Mouse (Mus musculus): ENCODE measurements around the gene Bcl9. TPM values are rescaled to one million over a fixed set of nuclear protein-coding genes. Genes with fewer than 3 reads are reported as not detected.
A peak's percentile ranks its signal among the peaks of the same experiment; 100 is the strongest.

Bcl9 gene
- polyA plus RNA-seq, 1 experiment: 15.2 TPM

DNA sequence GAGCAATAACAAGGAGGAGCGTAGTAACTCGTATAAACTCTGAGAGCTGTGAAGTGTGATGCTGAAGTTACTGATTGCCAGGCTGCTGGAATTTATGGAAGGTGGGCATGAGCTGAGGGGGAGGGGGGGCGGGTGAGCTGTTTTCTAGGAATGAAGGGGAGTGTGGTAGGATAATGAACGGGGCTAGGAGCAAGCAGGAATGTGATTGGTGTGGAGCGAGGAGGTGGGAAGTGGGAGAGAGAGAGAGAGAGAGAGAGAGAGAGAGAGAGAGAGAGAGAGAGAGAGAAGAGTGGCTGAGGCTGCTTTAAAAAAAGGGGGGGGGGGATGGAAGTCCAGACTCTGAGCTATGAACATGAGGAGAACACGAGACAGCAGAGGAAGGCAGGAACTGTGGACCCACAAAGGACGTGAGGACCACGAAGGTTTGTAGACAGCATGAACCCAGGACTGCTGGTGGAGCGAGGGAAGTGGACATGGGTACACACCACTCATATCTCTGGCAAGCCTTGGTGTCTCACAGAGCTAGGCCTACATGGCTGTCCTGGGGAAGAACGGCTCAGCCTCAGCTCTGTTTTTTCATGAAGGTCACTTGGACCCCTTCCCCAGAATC, 1.2 kb upstream of the Bcl9 start:
- TF ChIP-seq CTCF (IDR thresholded peaks at IDR 0.05; ENCODE audit: extremely low read depth, insufficient read depth, insufficient read length, insufficient replicate concordance) (no peak), POLR2A (IDR thresholded peaks at IDR 0.05; ENCODE audit: low read depth, low read length) (no peak)
- no peaks in the 10 kb centered on the region for H3K27me3 ChIP-seq (ENCODE audit: control insufficient read depth, insufficient read depth, low read length)
- H3K4me1 ChIP-seq (ENCODE audit: control insufficient read depth, insufficient read depth, insufficient read length): peaks cover 9% of the 10 kb centered on the region
- WGBS: 85% methylated on average over 10 of the region's 10 CpGs
- H3K4me3 ChIP-seq (ENCODE audit: extremely low read depth, insufficient read depth, insufficient read length): no peak overlapping the region
- H3K27ac ChIP-seq (ENCODE audit: insufficient read depth, low read length): no peak overlapping the region
- no peaks in the 10 kb centered on the region for H3K36me3 ChIP-seq (ENCODE audit: control insufficient read depth, insufficient read depth, low read length)
- no peak for DNase-seq (ENCODE audit: low read depth in 1 of 2, low spot score in 2 of 2)

DNA sequence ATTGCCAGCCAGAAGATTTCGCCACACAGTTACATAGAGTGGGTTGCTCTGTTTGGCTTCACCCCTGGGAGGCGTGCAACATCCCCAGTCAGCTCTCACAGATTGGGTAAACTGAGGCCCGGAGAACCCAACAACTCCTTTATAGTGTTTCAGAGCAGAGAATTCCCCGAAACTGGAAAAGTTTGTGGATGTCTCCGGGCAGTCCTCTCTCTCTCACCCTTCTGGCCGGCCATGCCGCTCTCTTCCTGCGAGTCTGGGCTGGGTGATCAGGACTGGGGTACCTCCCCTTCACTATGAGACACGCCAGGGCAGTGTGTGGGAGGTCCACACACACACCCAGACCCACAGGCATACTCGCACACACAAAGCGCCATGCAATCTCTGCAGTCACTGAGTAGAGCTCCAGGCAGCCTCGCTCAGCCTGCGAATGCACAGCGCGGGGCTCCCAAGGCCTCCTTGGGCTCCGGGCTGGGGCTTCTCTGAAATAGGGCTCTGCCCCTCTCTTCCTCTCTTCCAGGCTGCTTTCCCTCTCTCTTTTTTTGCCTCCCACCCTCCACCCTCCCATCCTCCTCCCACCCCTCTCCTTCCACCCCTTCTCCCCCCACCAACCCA, 670 bp downstream of the Bcl9 start:
- H3K4me1 ChIP-seq (ENCODE audit: control insufficient read depth, insufficient read depth, insufficient read length): peaks cover 9% of the 10 kb centered on the region
- peak overlapping the region; percentile 65 for H3K4me3 ChIP-seq (ENCODE audit: extremely low read depth, insufficient read depth, insufficient read length)
- TF ChIP-seq POLR2A (IDR thresholded peaks at IDR 0.05; ENCODE audit: low read depth, low read length) (no peak), CTCF (IDR thresholded peaks at IDR 0.05; ENCODE audit: extremely low read depth, insufficient read depth, insufficient read length, insufficient replicate concordance) (no peak)
- no peaks in the 10 kb centered on the region for H3K27me3 ChIP-seq (ENCODE audit: control insufficient read depth, insufficient read depth, low read length)
- 8% methylated on average over 16 of the region's 16 CpGs for WGBS
- H3K27ac ChIP-seq (ENCODE audit: insufficient read depth, low read length): no peak overlapping the region
- peak in 1 of 2 experiments; percentile 20 for DNase-seq (ENCODE audit: low read depth in 1 of 2, low spot score in 2 of 2)
- H3K36me3 ChIP-seq (ENCODE audit: control insufficient read depth, insufficient read depth, low read length): no peaks in the 10 kb centered on the region

DNA sequence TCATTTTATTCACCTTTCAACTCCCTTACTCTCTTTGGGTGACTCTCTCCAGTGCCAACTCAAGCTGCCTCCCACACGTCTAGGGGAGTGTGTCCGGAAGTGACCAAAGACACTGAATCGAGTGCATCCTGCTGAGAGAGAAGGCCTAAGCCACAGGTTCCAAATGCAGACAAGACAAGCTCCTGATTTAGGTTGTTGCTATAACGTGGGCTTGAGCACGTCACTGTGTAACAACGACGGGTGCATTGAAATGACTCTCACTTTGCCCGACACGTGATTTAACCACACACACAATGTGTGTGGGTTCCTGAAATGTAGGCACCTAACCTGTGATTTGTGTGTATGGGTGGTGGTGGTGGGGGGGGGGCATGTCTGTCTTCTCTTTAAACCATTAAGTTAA, 3.4 kb downstream of the Bcl9 start:
- DNase-seq (ENCODE audit: low read depth in 1 of 2, low spot score in 2 of 2): peak; percentile 12 to 52
- Histone ChIP-seq H3K4me1 (ENCODE audit: control insufficient read depth, insufficient read depth, insufficient read length) (peaks cover 9% of the 10 kb centered on the region), H3K27me3 (ENCODE audit: control insufficient read depth, insufficient read depth, low read length) (no peaks in the 10 kb centered on the region), H3K27ac (ENCODE audit: insufficient read depth, low read length) (no peak overlapping the region), H3K36me3 (ENCODE audit: control insufficient read depth, insufficient read depth, low read length) (no peaks in the 10 kb centered on the region), H3K4me3 (ENCODE audit: extremely low read depth, insufficient read depth, insufficient read length) (no peak overlapping the region)
- WGBS: 34% methylated on average over 9 of the region's 9 CpGs
- TF ChIP-seq POLR2A (IDR thresholded peaks at IDR 0.05; ENCODE audit: low read depth, low read length): no peak
- no peak for TF ChIP-seq CTCF (IDR thresholded peaks at IDR 0.05; ENCODE audit: extremely low read depth, insufficient read depth, insufficient read length, insufficient replicate concordance)

DNA sequence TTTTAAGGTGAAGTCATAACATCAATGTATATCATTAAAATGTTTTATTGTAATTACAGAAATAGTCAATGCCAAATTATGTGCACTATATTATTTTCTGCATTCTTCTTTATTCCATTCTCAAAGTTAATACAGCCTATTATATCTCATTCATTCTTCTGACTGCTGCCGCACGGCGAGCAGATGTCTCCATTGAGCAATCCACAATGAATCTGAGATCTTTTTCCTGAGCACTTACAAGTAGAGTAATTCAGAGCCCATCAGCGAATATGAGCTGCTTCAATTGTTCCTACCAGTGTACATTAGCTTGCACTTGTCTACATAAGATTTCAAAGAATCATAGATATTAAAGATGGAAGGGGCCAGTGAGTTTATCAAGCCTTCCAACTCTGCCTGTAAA, 12.8 kb downstream of the Bcl9 start:
- Histone ChIP-seq H3K4me1 (ENCODE audit: control insufficient read depth, insufficient read depth, insufficient read length) (no peaks in the 10 kb centered on the region), H3K4me3 (ENCODE audit: extremely low read depth, insufficient read depth, insufficient read length) (no peak overlapping the region), H3K27me3 (ENCODE audit: control insufficient read depth, insufficient read depth, low read length) (no peaks in the 10 kb centered on the region), H3K27ac (ENCODE audit: insufficient read depth, low read length) (no peak overlapping the region), H3K36me3 (ENCODE audit: control insufficient read depth, insufficient read depth, low read length) (no peaks in the 10 kb centered on the region)
- TF ChIP-seq CTCF (IDR thresholded peaks at IDR 0.05; ENCODE audit: extremely low read depth, insufficient read depth, insufficient read length, insufficient replicate concordance): no peak
- no peak for TF ChIP-seq POLR2A (IDR thresholded peaks at IDR 0.05; ENCODE audit: low read depth, low read length)
- WGBS: 89% methylated on average over 4 of the region's 4 CpGs
- DNase-seq (ENCODE audit: low read depth in 1 of 2, low spot score in 2 of 2): no peak

DNA sequence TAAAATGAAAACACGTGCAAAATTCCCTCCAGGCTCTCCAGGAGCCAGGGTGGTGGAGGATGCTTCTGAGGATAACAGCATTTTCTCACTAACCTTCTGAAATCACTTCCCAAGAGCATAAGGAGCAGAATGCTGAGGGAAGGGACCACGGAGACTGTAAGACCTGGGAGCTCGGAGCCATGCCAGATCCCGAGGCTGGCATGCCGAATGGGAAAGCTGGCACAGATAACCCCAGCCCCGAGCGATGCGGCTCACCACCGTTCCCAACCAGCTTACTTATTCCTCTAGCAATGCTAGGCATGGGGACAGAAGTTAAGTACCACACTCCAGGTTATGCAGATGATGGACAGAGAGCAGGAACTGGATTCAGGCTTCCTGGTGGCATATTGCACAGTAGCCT, 13.7 kb downstream of the Bcl9 start:
- no peak for DNase-seq (ENCODE audit: low read depth in 1 of 2, low spot score in 2 of 2)
- 91% methylated on average over 9 of the region's 9 CpGs for WGBS
- Histone ChIP-seq H3K4me1 (ENCODE audit: control insufficient read depth, insufficient read depth, insufficient read length) (no peaks in the 10 kb centered on the region), H3K4me3 (ENCODE audit: extremely low read depth, insufficient read depth, insufficient read length) (no peak overlapping the region), H3K27me3 (ENCODE audit: control insufficient read depth, insufficient read depth, low read length) (no peaks in the 10 kb centered on the region), H3K36me3 (ENCODE audit: control insufficient read depth, insufficient read depth, low read length) (no peaks in the 10 kb centered on the region), H3K27ac (ENCODE audit: insufficient read depth, low read length) (no peak overlapping the region)
- TF ChIP-seq POLR2A (IDR thresholded peaks at IDR 0.05; ENCODE audit: low read depth, low read length) (no peak), CTCF (IDR thresholded peaks at IDR 0.05; ENCODE audit: extremely low read depth, insufficient read depth, insufficient read length, insufficient replicate concordance) (no peak)

DNA sequence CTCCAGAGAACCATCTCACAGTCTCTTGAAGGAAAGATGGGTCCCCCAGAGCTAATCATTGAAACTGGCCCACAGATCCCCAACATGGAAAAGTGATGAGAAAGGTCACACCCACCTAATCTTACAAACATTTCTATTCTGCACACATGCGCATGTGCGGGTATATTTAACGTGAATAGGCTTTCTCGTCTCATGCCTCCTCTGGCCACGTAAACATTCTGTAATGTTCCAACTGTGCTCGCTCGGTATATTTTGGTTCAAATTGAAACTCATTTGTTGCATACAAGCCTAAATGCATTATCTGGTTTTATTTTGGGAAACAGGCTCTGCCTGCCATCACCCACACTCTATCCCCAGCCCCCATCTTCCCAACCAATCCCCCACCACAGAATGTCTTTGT, 16.3 kb downstream of the Bcl9 start:
- Histone ChIP-seq H3K27me3 (ENCODE audit: control insufficient read depth, insufficient read depth, low read length) (no peaks in the 10 kb centered on the region), H3K27ac (ENCODE audit: insufficient read depth, low read length) (no peak overlapping the region), H3K4me1 (ENCODE audit: control insufficient read depth, insufficient read depth, insufficient read length) (no peaks in the 10 kb centered on the region), H3K36me3 (ENCODE audit: control insufficient read depth, insufficient read depth, low read length) (no peaks in the 10 kb centered on the region), H3K4me3 (ENCODE audit: extremely low read depth, insufficient read depth, insufficient read length) (no peak overlapping the region)
- 96% methylated on average over 7 of the region's 7 CpGs for WGBS
- TF ChIP-seq POLR2A (IDR thresholded peaks at IDR 0.05; ENCODE audit: low read depth, low read length): no peak
- TF ChIP-seq CTCF (IDR thresholded peaks at IDR 0.05; ENCODE audit: extremely low read depth, insufficient read depth, insufficient read length, insufficient replicate concordance): no peak
- no peak for DNase-seq (ENCODE audit: low read depth in 1 of 2, low spot score in 2 of 2)

DNA sequence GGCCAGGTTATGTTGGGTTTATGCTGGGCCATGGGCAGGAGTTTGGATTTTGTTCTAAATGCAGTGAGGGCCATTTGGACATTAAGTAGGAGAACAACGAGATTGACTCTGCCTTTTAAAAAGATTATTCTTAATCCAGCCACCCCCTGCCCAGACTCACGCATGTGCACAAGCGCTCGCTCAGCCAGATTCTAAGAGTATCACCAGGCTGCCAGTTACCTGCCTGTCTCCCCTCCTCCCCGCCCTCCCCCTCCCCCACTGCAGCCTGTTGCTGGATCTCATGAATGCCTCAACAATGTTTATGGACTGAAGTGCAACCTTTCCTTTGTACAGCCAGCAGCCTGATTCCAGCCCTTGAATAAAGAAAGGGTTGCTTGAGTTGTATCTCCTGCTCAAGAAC, 22.0 kb downstream of the Bcl9 start:
- no peak overlapping the region for H3K4me3 ChIP-seq (ENCODE audit: extremely low read depth, insufficient read depth, insufficient read length)
- no peaks in the 10 kb centered on the region for H3K4me1 ChIP-seq (ENCODE audit: control insufficient read depth, insufficient read depth, insufficient read length)
- no peak for TF ChIP-seq POLR2A (IDR thresholded peaks at IDR 0.05; ENCODE audit: low read depth, low read length)
- no peak for TF ChIP-seq CTCF (IDR thresholded peaks at IDR 0.05; ENCODE audit: extremely low read depth, insufficient read depth, insufficient read length, insufficient replicate concordance)
- DNase-seq (ENCODE audit: low read depth in 1 of 2, low spot score in 2 of 2): no peak
- WGBS: 92% methylated on average over 5 of the region's 5 CpGs
- no peaks in the 10 kb centered on the region for H3K36me3 ChIP-seq (ENCODE audit: control insufficient read depth, insufficient read depth, low read length)
- H3K27ac ChIP-seq (ENCODE audit: insufficient read depth, low read length): no peak overlapping the region
- no peaks in the 10 kb centered on the region for H3K27me3 ChIP-seq (ENCODE audit: control insufficient read depth, insufficient read depth, low read length)

Data from spleen, adult 2 months (tissue).